Mouse (Mus musculus): Measurements from ENCODE around the gene Sod2.
"Not testable (repeated sequence)": the region's sequence is repeated elsewhere in the genome, so short reads cannot be mapped to it uniquely, and the experiment has no call there.

Sod2 gene

GRCm38 (mm10) chr17:13009887-13010286 lies 3.2 kb downstream of the Sod2 start:
- peak; percentile 80 for DNase-seq (ENCODE audit: low read depth, low spot score)

- no peak for DNase-seq (ENCODE audit: low read depth, low spot score)
Observed at GRCm38 (mm10) chr17:13013316-13013715, 6.7 kb downstream of the Sod2 start.

- not testable (repeated sequence) for DNase-seq (ENCODE audit: low read depth, low spot score)
Observed at GRCm38 (mm10) chr17:13036627-13037192, 30.1 kb downstream of the Sod2 start.

DNA sequence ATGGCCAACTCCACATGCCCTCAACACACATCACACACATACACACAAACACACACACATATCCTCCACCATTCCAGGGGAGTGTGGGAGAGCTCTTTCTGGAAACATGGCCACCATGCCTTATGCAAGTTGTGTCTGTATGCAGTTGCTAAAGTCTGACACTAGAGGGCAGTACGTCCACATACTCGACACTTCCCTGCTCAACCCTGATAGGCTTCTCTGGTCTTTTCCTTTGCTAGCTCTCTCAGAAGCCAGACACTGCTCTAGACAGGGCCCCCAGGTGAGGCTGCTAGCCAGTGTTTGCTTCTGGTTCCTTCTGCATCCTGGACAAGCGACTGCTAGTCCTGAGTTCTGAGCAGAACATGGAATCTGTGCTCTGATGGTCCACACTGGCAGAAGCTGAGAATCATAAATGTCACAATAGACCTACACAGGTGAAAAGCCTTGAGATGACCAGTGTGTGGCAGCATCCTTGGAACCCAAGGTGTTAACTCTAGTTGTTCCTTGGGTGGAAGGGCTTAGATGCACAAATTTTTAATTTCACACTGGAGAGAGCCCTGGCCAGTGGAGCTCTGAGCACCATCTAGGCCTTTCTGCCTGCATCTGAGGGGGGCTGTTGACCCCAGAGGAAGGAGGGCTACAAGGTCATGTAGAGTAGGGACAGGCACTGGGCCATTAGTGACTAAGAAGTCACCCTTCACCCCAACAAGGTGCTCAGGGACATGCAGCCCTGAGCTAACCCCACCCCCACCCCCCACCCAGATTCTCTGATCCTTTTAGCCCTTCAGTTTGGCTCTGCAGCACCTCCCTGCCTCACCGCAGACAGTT lies 37.4 kb downstream of the Sod2 start:
- DNase-seq (ENCODE audit: low read depth, low spot score) = peak; percentile 76

DNA sequence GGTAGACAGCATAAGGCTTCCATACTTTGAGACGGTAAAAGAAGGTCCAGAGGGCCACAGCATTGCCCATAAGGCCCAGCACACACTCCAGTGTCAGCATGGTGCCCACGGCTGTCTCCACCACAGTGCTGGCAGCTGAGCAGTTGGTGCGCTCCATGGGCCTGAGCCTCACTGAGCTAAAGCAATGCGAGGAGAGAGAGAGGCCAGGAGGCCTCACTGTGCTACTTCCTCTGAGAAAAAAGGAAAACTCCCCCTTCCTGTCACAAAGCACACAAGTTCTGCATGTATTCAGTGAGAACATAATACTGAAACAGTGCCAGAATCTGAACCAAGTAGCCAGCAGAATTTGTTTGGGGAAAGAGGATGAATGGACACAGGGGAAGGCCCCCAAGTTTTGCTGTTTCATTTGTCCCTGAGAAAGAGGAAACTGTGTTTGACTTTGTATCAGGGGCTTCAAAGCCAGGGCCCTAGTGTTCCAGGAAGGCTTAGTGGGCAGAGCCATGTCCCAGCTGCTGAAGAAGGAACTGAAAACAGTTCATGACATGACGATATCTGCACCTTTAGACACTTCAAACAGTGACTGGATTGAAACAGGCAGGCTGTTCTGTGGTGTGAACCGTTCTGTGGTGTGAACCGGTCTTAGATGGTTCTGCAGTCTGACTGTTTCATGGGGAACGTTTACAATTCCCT lies 45.6 kb downstream of the Sod2 start, which contains the start of gene Gpr31b:
Gpr31b (minus strand) TSS at position 173 of the 690 bp plus-strand sequence.
- not testable (repeated sequence) for DNase-seq (ENCODE audit: low read depth, low spot score)

GRCm38 (mm10) chr17:13060804-13061203 lies 54.2 kb downstream of the Sod2 start, which contains the start of gene Tcp10b:
TSS of gene Tcp10b (plus strand) at chr17:13061104.
- DNase-seq (ENCODE audit: low read depth, low spot score) = not testable (repeated sequence)

- DNase-seq (ENCODE audit: low read depth, low spot score) = not testable (repeated sequence)
Observed at GRCm38 (mm10) chr17:13062882-13063281, 56.2 kb downstream of the Sod2 start.

DNA sequence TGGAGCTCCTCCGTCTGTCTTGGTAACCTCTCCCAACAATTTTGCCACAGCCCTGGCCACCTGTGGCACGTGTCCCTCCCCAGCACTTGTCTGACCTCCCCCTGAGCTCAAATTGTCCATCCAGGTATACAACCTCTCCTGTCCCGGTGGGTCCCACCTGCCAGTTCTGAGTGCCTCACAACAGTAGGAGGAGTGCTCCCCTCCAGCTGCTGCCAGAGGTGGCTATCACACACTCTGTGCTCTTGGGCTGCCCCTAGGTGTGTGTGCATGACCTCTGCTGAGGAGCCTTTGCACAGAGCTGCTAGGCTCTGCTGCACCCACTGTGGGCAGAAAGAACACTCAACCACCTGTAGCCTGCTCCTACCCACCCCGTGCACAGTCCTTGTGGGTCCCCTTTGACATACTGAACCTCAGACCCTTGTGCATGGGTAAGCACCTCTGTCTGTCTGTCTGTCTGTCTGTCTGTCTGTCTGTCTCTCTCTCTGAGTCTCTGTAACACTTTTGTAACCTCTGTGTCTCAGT lies 61.3 kb downstream of the Sod2 start:
- not testable (repeated sequence) for DNase-seq (ENCODE audit: low read depth, low spot score)

GRCm38 (mm10) chr17:13069227-13069626 lies 62.6 kb downstream of the Sod2 start:
- DNase-seq (ENCODE audit: low read depth, low spot score) = not testable (repeated sequence)

Measured in brain, adult 2 months (tissue).